Mouse (Mus musculus) C2C12 (cell line): ENCODE measurements around the gene Nmb.

Experiments
- CTCF ChIP-seq: IDR thresholded peaks from one replicate; pipeline ENCODE4 v1.5.1; 2011; ENCODE audit not compliant: control insufficient read depth, insufficient read depth, insufficient read length
- MAX ChIP-seq: IDR thresholded peaks from one replicate; pipeline ENCODE4 v1.6.1; 2011; ENCODE audit warnings: mild to moderate bottlenecking, control low read depth
- MYOD1 ChIP-seq: IDR thresholded peaks from one replicate; pipeline ENCODE4 v1.6.1; 2011; ENCODE audit warnings: low read depth; ENCODE audit not compliant: control insufficient read depth, insufficient read length
- USF1 ChIP-seq: IDR thresholded peaks from one replicate; pipeline ENCODE4 v1.6.1; 2011; ENCODE audit warnings: low read depth, mild to moderate bottlenecking, control low read depth, moderate library complexity

DNA sequence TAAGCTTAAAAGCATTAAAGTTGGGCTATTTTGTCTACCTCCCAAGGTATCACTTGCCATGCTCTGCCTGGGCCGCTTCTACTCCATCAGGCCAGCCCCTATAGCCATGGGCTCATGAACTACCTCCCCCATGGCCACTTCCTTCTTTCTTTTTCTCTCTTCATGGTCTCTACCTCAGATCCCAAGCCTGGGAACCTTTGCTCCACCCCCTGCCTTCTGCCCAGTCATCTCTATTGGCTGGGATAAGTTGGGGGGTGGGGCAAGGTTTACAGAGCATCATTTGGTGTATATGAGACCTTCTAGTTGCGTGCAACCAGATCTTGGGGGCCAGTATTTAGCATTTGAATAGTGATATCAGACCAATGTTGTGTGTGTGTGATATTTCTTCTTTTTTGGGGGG, 42.4 kb downstream of the Nmb start:
- TF ChIP-seq CTCF = no peak
- no peak for TF ChIP-seq MYOD1
- no peak for TF ChIP-seq MAX
- TF ChIP-seq USF1 = no peak
